Mouse (Mus musculus): ENCODE data around the gene Zfp281. TPM values are rescaled to one million over a fixed set of nuclear protein-coding genes. Genes with fewer than 3 reads are reported as not detected.

Gene Zfp281
- polyA plus RNA-seq, 1 experiment from 2014 or later, result 18.2 TPM

- no peak overlapping the region for H3K9ac ChIP-seq
- H3K27ac ChIP-seq (ENCODE audit: poor library complexity, severe bottlenecking), result no peak overlapping the region
- ATAC-seq (ENCODE audit: insufficient number of reproducible peaks, low FRiP score), result no peak
- H3K27me3 ChIP-seq (replicated peaks), result no peaks in the 10 kb centered on the region
- no peaks in the 10 kb centered on the region for H3K9me3 ChIP-seq (replicated peaks)
- H3K4me2 ChIP-seq, result no peak overlapping the region
- no peak overlapping the region for H3K4me3 ChIP-seq
- 72% methylated on average over 3 of the region's 3 CpGs for WGBS
- H3K36me3 ChIP-seq, result no peaks in the 10 kb centered on the region
- no peaks in the 10 kb centered on the region for H3K4me1 ChIP-seq (replicated peaks)
Measured at GRCm38 (mm10) chr1:136600067-136600466, 24.6 kb upstream of the Zfp281 start.

GRCm38 (mm10) chr1:136600647-136601345, 23.9 kb upstream of the Zfp281 start:
- H3K4me1 ChIP-seq (replicated peaks), result no peaks in the 10 kb centered on the region
- no peaks in the 10 kb centered on the region for H3K27me3 ChIP-seq (replicated peaks)
- no peaks in the 10 kb centered on the region for H3K9me3 ChIP-seq (replicated peaks)
- WGBS, result 79% methylated on average over 9 of the region's 9 CpGs
- H3K36me3 ChIP-seq, result no peaks in the 10 kb centered on the region
- H3K27ac ChIP-seq (ENCODE audit: poor library complexity, severe bottlenecking), result no peak overlapping the region
- no peak overlapping the region for H3K4me3 ChIP-seq
- no peak overlapping the region for H3K4me2 ChIP-seq
- no peak overlapping the region for H3K9ac ChIP-seq
- no peak for ATAC-seq (ENCODE audit: insufficient number of reproducible peaks, low FRiP score)

GRCm38 (mm10) chr1:136601346-136601888, 23.3 kb upstream of the Zfp281 start:
- no peak overlapping the region for H3K4me2 ChIP-seq
- H3K27ac ChIP-seq (ENCODE audit: poor library complexity, severe bottlenecking), result no peak overlapping the region
- no peaks in the 10 kb centered on the region for H3K4me1 ChIP-seq (replicated peaks)
- H3K9ac ChIP-seq, result no peak overlapping the region
- H3K36me3 ChIP-seq, result no peaks in the 10 kb centered on the region
- no peaks in the 10 kb centered on the region for H3K9me3 ChIP-seq (replicated peaks)
- no peaks in the 10 kb centered on the region for H3K27me3 ChIP-seq (replicated peaks)
- H3K4me3 ChIP-seq, result no peak overlapping the region
- 81% methylated on average over 10 of the region's 10 CpGs for WGBS
- ATAC-seq (ENCODE audit: insufficient number of reproducible peaks, low FRiP score), result no peak

- Histone ChIP-seq H3K4me3 (no peak overlapping the region), H3K4me1 (replicated peaks) (no peaks in the 10 kb centered on the region), H3K27me3 (replicated peaks) (no peaks in the 10 kb centered on the region), H3K4me2 (no peak overlapping the region), H3K9me3 (replicated peaks) (no peaks in the 10 kb centered on the region), H3K27ac (ENCODE audit: poor library complexity, severe bottlenecking) (no peak overlapping the region), H3K36me3 (no peaks in the 10 kb centered on the region), H3K9ac (no peak overlapping the region)
- WGBS, result 63% methylated on average over 5 of the region's 5 CpGs
- ATAC-seq (ENCODE audit: insufficient number of reproducible peaks, low FRiP score), result no peak
Measured at GRCm38 (mm10) chr1:136602303-136602702, 22.4 kb upstream of the Zfp281 start.

GRCm38 (mm10) chr1:136604190-136604589, 20.5 kb upstream of the Zfp281 start:
- H3K4me3 ChIP-seq, result no peak overlapping the region
- no peak overlapping the region for H3K9ac ChIP-seq
- no peak overlapping the region for H3K4me2 ChIP-seq
- no peak for ATAC-seq (ENCODE audit: insufficient number of reproducible peaks, low FRiP score)
- no peak overlapping the region for H3K27ac ChIP-seq (ENCODE audit: poor library complexity, severe bottlenecking)
- H3K36me3 ChIP-seq, result no peaks in the 10 kb centered on the region
- H3K4me1 ChIP-seq (replicated peaks), result no peaks in the 10 kb centered on the region
- H3K9me3 ChIP-seq (replicated peaks), result no peaks in the 10 kb centered on the region
- H3K27me3 ChIP-seq (replicated peaks), result no peaks in the 10 kb centered on the region; the same call in 1 of the 2 replicates
- WGBS, result 82% methylated on average over 4 of the region's 4 CpGs

GRCm38 (mm10) chr1:136605790-136606189, 18.9 kb upstream of the Zfp281 start:
- H3K9ac ChIP-seq, result no peak overlapping the region
- no peaks in the 10 kb centered on the region for H3K4me1 ChIP-seq (replicated peaks)
- 73% methylated on average over 9 of the region's 9 CpGs for WGBS
- H3K4me3 ChIP-seq, result no peak overlapping the region
- ATAC-seq (ENCODE audit: insufficient number of reproducible peaks, low FRiP score), result no peak
- no peaks in the 10 kb centered on the region; the same call in 1 of the 2 replicates for H3K27me3 ChIP-seq (replicated peaks)
- H3K27ac ChIP-seq (ENCODE audit: poor library complexity, severe bottlenecking), result no peak overlapping the region
- H3K36me3 ChIP-seq, result no peaks in the 10 kb centered on the region
- H3K4me2 ChIP-seq, result no peak overlapping the region
- no peaks in the 10 kb centered on the region for H3K9me3 ChIP-seq (replicated peaks)

- Histone ChIP-seq H3K27ac (ENCODE audit: poor library complexity, severe bottlenecking) (no peak overlapping the region), H3K4me1 (replicated peaks) (no peaks in the 10 kb centered on the region), H3K27me3 (replicated peaks) (no peaks in the 10 kb centered on the region; the same call in 1 of the 2 replicates), H3K9ac (no peak overlapping the region), H3K4me3 (no peak overlapping the region), H3K9me3 (replicated peaks) (no peaks in the 10 kb centered on the region), H3K36me3 (no peaks in the 10 kb centered on the region), H3K4me2 (no peak overlapping the region)
- no peak for ATAC-seq (ENCODE audit: insufficient number of reproducible peaks, low FRiP score)
- WGBS, result 77% methylated on average over 4 of the region's 4 CpGs
Measured at GRCm38 (mm10) chr1:136606278-136606677, 18.4 kb upstream of the Zfp281 start.

GRCm38 (mm10) chr1:136608339-136609261, 16.1 kb upstream of the Zfp281 start:
- no peak overlapping the region for H3K4me2 ChIP-seq
- H3K9ac ChIP-seq, result no peak overlapping the region
- H3K36me3 ChIP-seq, result no peaks in the 10 kb centered on the region
- H3K27me3 ChIP-seq (replicated peaks), result no peaks in the 10 kb centered on the region; the same call in 1 of the 2 replicates
- H3K9me3 ChIP-seq (replicated peaks), result no peaks in the 10 kb centered on the region
- 71% methylated on average over 11 of the region's 11 CpGs for WGBS
- peaks cover 6% of the 10 kb centered on the region; the same call in 1 of the 2 replicates for H3K4me1 ChIP-seq (replicated peaks)
- H3K4me3 ChIP-seq, result no peak overlapping the region
- ATAC-seq (ENCODE audit: insufficient number of reproducible peaks, low FRiP score), result no peak
- no peak overlapping the region for H3K27ac ChIP-seq (ENCODE audit: poor library complexity, severe bottlenecking)

GRCm38 (mm10) chr1:136611803-136612202, 12.9 kb upstream of the Zfp281 start:
- H3K4me3 ChIP-seq, result no peak overlapping the region
- H3K9me3 ChIP-seq (replicated peaks), result no peaks in the 10 kb centered on the region
- no peak overlapping the region for H3K27ac ChIP-seq (ENCODE audit: poor library complexity, severe bottlenecking)
- no peaks in the 10 kb centered on the region for H3K36me3 ChIP-seq
- H3K4me1 ChIP-seq (replicated peaks), result peaks cover 8% of the 10 kb centered on the region; the same call in 1 of the 2 replicates
- 80% methylated on average over 9 of the region's 9 CpGs for WGBS
- H3K4me2 ChIP-seq, result no peak overlapping the region
- no peaks in the 10 kb centered on the region; the same call in 1 of the 2 replicates for H3K27me3 ChIP-seq (replicated peaks)
- no peak overlapping the region for H3K9ac ChIP-seq
- ATAC-seq (ENCODE audit: insufficient number of reproducible peaks, low FRiP score), result no peak

- Histone ChIP-seq H3K9ac (no peak overlapping the region), H3K27ac (ENCODE audit: poor library complexity, severe bottlenecking) (no peak overlapping the region), H3K4me1 (replicated peaks) (peaks cover 8% of the 10 kb centered on the region; the same call in 1 of the 2 replicates), H3K36me3 (no peaks in the 10 kb centered on the region), H3K9me3 (replicated peaks) (no peaks in the 10 kb centered on the region), H3K4me2 (no peak overlapping the region), H3K4me3 (no peak overlapping the region), H3K27me3 (replicated peaks) (no peaks in the 10 kb centered on the region; the same call in 1 of the 2 replicates)
- ATAC-seq (ENCODE audit: insufficient number of reproducible peaks, low FRiP score), result no peak
- WGBS, result 44% methylated on average over 6 of the region's 6 CpGs
Measured at GRCm38 (mm10) chr1:136613300-136613751, 11.4 kb upstream of the Zfp281 start.

All from heart, embryonic 12.5 days (tissue).